Mouse (Mus musculus) telencephalon, adult 2 months (tissue): ENCODE measurements around the gene Tmem219.

ENCODE experiments used
- DNase-seq: peaks from one replicate; pipeline ENCODE4 v3.0.0-alpha.2; 2011; ENCODE audit warnings: low read depth, low spot score

Gene Tmem219

DNA sequence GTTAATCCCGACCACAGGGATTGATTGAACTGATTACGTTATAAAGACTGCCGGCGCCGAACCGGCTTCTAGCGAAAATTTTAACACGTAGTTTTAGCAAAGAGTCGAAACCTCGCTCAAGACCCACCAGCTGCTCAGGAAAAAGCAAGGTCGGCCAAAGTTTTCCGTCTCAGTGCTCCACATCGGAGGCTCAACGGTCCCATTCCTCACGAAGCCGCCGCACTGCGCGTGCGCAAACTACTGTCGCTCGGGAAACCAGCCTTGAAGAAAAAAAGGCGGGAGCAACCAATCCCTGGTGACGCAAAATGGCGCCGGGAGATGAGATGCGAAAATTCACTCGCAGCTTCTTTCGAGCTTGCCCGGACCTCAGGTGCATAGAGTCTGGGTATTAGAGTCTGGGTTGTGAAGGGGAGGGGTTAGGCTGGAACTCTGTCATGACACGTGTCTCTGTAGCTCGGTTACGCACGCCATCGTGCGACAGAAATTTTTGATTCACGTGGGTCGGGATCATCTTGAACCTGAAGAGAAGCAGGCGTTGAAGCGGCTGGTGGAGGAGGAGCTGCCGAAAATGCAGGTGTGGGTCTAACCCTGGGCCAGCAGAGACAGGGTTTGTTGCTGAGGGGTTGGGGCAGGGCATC, 60.5 kb downstream of the Tmem219 start, which contains the start of gene Ino80e:
TSS of gene Ino80e (minus strand) at position 231 of the 638 bp plus-strand sequence.
- DNase-seq: peak; percentile 90

DNA sequence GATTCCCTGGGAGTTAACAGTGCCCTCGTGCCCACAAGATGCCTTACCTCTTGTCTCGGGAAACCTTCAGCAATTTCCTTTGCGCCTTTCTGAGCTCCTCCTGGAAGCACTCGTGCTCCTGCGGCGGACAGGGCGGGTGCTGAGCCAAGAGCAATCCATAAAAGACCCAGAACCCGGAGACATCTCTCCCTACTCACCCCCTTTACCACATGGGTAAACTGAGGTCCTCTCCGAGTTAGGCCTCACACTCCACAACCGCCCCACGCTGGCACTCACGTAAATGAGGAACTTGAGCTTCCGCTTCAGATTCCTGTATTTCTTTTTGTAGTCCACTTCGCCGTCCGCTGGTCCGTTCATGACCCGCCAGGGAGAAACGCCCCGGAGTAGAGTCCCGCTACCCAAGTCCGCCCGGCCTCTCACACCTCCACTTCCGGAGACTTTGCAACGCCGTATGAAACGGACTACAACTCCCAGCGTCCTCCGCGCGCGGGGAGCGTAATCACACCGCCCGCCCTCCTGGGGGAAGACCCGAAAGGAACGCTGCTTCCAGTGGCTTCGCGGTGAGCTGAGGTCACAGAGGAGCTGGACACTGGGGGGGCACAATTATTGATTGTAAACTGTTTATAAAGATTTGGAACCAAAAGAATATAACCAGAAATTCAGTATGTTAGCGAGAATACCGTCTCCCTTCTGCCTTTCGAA, 61.1 kb downstream of the Tmem219 start, which contains the start of gene Hirip3:
TSS of gene Hirip3 (plus strand) at position 544 of the 702 bp plus-strand sequence.
- DNase-seq: peak; percentile 91

DNA sequence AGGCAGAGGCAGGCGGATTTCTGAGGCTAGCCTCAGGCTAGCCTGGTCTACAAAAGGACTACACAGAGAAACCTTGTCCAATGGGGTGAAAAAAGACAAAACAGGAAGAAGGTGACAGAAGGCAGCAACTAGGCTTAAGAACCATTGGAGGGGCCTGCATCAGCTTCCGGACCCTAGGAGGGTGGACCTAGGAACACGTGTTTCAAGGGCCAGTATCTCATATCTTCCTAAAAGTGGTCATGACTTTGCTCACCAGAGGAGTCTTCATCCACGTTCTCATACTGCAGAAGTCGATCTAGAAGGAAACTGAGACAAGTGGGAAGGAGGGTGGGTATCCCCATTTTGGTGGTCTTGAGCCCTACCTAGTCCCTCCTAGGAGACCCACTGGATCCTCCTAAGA, 61.7 kb downstream of the Tmem219 start:
- no peak for DNase-seq

DNA sequence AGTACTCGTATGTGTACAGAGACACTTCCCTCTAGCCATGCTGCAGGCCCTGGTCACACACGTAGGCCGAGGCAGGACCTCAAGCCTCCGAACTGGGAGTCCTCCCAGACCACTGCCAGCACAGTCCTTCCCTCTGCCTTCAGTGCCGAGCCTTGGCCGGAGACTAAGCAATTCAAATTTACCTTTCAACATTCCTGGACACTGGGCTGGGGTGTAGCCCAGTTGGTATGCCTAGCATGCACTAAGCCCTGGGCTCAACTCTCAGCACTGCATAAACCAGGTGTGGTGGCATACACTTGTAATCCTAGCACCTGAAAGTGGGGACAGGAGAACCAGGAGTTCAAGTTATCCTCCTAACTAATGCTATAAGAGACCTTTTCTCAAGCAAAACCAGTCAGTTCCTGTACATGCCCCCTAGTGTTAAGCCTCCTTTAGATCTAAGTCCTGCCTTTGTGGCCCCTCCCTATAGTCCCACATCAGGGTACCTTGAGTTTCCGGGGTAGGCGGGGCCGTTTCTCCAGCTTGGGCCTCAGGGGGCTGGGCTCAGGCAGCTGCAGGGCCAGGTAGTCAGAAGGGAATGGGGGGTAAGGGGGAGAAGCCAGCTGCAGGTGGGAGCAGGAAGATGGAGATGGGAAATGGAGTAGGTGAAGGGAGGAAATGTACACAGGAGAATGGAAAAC, 65.8 kb downstream of the Tmem219 start:
- DNase-seq: no peak

DNA sequence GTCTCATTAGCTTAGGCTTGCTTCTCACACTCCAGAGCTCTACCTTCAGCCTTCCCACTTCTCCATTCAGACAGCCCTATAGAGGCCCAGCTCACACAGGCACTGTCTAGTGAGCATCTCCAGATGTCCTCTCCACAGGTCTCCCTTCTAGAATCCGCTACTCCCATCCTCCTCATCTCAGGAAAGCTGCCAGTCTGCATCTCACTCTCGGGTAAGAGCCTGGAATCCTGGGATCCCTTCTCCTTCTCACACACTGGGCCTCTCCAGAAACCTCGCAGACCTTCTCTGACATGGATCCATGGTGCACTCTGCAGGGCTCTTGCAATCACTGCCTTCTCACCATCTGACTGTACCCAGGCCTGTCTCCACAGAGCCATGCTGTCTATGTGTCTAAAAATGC, 67.1 kb downstream of the Tmem219 start:
- DNase-seq: no peak

DNA sequence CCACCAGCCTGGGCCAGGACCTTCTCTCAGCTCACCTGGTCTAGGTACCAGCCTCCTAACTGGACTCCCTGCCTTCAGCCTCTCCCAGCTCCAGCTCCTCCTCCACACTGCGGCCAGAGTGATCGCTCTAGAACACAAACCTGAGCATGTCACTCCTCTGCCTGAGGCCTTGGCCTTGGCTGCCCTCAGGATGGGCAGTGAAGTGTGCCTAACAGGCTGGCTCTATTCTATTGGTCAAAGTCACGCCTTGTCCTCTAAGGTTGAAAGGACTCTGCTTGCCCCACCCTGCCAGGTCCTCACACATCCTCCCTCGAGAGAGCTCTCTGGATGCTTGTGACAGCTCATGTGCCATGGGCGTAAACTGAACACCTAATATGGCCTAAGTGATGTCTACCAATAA, 69.3 kb downstream of the Tmem219 start:
- no peak for DNase-seq

DNA sequence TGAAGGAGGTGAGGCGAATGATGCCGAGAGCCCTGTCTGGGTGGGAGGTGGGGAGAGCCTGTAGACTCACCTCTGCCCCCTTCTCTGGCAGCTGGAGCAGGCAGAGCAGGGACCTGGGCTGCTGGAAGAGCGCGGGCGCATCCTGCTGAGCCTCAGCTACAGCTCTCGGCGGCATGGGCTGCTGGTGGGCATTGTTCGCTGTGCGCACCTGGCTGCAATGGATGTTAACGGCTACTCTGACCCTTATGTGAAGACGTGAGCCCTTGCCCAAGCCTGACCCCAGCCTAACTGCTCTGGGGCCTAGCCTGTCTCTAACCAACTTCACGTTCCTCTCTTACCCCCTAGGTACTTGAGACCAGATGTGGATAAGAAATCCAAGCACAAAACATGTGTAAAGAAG, 71.5 kb downstream of the Tmem219 start:
- no peak for DNase-seq

DNA sequence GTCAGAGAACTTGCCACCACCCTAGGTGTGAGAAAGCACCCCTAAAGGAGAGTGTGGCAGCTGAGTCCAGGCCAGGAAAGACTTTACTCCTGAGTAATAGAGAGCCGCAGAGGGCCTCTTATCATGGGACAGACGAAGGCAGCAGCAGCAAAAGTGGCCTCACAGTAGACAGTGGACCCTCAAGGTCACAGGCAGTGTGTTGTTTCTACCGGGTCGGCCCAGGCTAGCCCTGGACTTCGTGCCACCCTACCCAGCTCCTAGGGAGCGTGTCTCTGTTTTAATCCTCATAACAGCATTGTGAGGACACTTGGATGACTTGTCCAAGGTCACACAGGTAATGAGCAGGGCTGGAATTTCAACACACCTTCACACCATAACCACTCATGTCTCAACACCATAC, 72.6 kb downstream of the Tmem219 start:
- no peak for DNase-seq

DNA sequence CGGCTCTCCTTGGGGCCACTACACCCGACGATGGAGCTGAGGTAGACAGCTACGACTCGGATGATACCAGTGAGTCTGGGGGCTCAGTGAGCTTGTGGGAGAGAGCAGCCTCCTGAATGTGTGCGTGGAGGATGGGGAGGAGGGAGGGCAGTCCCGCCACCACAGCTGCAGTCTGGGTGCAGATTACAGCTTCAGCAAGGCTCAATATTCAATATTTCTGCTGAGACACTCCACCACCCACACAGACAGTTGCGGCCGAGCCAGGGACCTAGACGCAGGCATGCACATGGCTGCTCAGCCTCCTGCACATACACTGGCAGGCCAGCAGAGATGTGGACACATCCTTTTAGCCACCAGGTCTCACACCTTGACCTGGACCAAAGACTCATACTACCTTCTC, 73.9 kb downstream of the Tmem219 start:
- no peak for DNase-seq

DNA sequence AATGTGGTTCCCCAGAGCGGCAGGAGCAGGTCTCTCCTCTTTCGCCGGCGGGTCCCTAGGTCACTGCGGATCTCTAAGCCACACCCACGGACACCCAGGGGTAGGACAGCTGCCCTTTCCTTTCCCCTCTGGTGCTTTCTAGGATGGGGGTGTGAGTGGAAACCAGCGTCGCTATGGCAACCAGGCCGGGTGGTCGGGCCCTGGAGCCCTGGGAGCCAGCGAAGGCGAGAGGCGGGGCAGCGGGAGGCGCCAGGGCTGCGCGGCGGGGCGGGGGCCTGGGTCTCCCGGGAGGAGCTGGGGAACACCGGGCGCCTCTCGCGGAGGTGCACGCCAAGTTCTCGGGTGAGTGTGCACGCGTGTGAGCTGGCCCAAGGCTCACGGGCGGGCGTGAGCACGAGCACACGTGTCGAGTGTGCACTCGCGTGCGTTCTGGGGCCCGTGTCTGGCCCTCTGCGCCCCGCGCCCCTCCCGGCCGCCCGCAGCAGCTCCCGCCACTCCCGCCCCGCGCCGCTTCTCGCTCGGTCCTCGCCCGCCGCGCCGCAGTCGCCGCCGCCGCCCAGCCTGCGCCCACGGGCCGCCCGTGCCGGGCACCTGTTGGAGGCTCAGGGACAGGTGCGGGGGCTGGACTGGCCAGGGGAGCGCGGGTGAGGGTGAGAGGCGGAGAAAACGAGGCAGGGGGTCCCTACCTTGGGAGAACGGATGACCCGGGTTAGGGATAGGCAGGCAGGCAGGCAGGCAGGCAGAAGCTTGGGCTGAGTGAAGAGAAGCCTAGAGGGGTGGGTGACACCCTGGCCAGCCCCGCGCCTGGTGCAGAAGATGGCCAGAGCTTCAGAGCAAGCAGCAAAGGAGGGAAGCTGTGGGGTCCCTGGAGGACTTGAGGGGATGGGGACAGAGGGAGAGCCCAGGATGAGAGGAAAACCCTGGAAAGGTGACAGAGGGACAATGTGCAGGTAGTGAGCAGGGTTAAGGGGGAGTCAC, 75.0 kb downstream of the Tmem219 start:
- DNase-seq: no peak

DNA sequence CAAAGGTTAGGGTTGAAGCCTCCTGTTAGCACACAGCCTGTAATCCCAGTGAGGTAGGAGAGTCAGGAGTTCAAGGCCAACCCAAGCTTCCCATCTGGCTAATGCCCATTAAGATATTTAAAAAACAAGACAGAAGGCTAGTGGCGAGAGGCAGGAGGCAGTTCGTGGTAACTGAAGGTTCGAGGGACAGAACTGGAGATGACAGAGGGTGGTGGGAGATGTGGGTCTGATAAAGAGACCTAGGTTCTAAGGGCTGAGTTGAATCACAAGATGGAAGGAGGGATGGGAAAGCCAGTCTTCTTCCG, 75.6 kb downstream of the Tmem219 start, which contains the start of gene Doc2a:
TSS of gene Doc2a (plus strand) at position 301 of the 305 bp plus-strand sequence.
- DNase-seq: no peak

DNA sequence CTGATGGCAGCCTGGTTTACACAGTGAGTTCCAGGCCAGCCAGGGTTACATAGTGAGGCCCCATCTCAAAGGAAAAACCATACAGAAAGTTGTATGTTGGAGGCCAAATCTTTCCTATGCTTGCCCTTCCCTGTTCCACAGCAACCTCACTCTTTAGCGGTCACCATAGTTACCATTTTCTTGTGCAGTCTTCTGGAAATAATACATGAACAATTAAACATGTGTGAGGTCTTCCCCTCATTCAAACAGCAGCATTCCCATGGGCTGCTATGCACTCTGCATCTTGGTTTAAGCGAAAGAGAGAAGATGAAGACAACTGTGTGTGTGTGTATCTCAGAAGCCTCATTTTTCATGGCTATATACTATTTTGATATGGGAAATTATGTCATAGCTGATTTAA, 77.2 kb downstream of the Tmem219 start:
- no peak for DNase-seq

DNA sequence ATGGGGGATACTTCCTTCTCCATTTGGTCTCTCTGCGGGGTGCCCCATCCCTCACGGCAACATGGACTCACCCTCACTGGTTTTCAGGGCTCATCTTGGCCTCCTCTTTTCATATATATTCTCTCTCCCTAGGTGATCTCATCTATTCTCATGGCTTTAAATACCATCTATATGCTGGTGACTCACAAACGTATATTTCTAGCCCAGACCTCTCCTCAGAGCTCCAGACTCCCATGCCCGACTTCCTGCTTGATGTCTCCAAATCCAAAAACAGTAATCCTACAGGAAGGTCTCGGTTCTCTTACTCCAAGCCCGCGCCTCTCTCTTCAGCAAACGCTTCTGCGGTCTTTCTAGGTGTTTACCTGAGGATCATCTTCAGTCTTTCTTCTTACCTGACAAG, 79.4 kb downstream of the Tmem219 start:
- no peak for DNase-seq
